Mouse (Mus musculus): ENCODE measurements around the gene Sema7a. TPM values are rescaled to one million over a fixed set of nuclear protein-coding genes. Genes with fewer than 3 reads are reported as not detected.

Sema7a gene
- polyA plus RNA-seq, 1 experiment from 2014 or later: 1.3 TPM

DNA sequence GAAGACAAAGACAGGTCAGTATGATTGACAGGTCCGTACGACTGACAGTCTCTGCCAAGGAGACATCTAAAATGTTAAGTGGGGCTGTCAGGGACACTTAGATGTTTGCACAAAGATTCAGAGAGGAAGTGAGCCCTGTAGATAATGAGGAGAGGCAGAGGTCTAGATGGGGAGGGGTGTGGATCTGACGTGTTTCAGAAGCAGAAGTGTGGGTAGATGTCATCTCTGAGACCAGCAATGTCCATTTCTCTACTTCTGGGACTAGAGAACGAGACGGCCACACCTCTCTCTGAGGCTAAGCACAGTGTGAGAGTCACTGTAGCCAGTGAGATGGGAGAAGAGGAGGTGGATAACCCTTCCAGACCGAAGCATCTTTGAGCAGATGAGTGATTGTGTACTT is 38.1 kb downstream of the Sema7a start:
- Histone ChIP-seq H3K27ac (ENCODE audit: low read depth, low read length) (no peak overlapping the region), H3K9ac (ENCODE audit: low read length) (no peak overlapping the region), H3K4me1 (replicated peaks; ENCODE audit: control insufficient read depth, insufficient read depth, low read length) (no peaks in the 10 kb centered on the region), H3K27me3 (ENCODE audit: control insufficient read depth, insufficient read depth, low read length) (no peaks in the 10 kb centered on the region), H3K9me3 (ENCODE audit: control insufficient read depth, low read length) (no peaks in the 10 kb centered on the region), H3K36me3 (ENCODE audit: control insufficient read depth, insufficient read depth, low read length) (no peaks in the 10 kb centered on the region), H3K4me3 (ENCODE audit: low read depth, low read length) (no peak overlapping the region), H3K4me2 (ENCODE audit: low read depth, low read length, severe bottlenecking) (no peak overlapping the region)
- ATAC-seq (replicated peaks; ENCODE audit: low FRiP score) (no peak), DNase-seq (ENCODE audit: low spot score) (no peak)
- 87% methylated on average over 6 of the region's 6 CpGs for WGBS

DNA sequence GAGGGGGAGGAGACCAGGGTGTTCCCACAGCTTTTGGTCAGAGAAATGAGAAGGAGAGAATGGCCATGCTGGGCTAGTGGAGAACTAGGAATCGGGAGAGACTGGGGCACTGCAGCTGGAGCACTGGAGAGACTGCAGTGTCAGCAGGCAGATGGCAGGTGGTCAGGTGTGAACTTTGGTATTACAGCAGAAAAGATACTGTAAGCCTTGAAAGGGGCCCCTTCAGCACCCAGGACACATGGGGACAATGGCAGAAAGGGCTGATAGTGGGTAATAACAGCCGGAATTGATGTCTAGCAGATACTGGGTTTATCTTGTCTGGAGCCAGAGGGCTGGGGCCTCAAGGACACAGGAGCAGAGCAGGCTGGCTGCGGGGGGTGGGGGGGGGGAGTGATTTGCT is 38.9 kb downstream of the Sema7a start:
- Histone ChIP-seq H3K4me3 (ENCODE audit: low read depth, low read length) (no peak overlapping the region), H3K27me3 (ENCODE audit: control insufficient read depth, insufficient read depth, low read length) (no peaks in the 10 kb centered on the region), H3K27ac (ENCODE audit: low read depth, low read length) (no peak overlapping the region), H3K4me1 (replicated peaks; ENCODE audit: control insufficient read depth, insufficient read depth, low read length) (no peaks in the 10 kb centered on the region), H3K36me3 (ENCODE audit: control insufficient read depth, insufficient read depth, low read length) (no peaks in the 10 kb centered on the region), H3K4me2 (ENCODE audit: low read depth, low read length, severe bottlenecking) (no peak overlapping the region), H3K9me3 (ENCODE audit: control insufficient read depth, low read length) (no peaks in the 10 kb centered on the region), H3K9ac (ENCODE audit: low read length) (no peak overlapping the region)
- no peak for DNase-seq (ENCODE audit: low spot score)
- no peak for ATAC-seq (replicated peaks; ENCODE audit: low FRiP score)
- WGBS: 93% methylated on average over 3 of the region's 3 CpGs

DNA sequence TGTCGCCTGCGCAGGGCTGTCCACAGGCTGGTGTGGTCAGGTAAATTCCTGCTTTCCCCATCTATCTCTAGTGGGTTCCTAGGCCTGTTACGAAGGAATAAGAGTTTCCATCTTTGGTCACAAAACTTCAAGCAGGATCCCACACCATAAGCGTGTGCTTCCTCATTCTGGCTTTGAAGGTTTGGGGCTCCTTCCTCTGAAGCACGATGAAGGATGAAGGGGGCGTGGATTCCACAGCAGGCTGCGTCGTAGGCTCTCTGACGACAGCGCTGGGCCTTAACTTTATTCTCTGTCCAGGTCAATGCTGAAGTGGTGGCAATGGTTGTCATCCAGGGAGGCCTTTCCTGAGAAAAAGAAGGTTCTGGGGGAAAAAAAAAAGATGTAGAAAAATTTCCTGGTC is 40.7 kb downstream of the Sema7a start:
- Histone ChIP-seq H3K36me3 (ENCODE audit: control insufficient read depth, insufficient read depth, low read length) (no peaks in the 10 kb centered on the region), H3K4me3 (ENCODE audit: low read depth, low read length) (no peak overlapping the region), H3K27me3 (ENCODE audit: control insufficient read depth, insufficient read depth, low read length) (no peaks in the 10 kb centered on the region), H3K9ac (ENCODE audit: low read length) (no peak overlapping the region), H3K27ac (ENCODE audit: low read depth, low read length) (no peak overlapping the region), H3K9me3 (ENCODE audit: control insufficient read depth, low read length) (no peaks in the 10 kb centered on the region), H3K4me1 (replicated peaks; ENCODE audit: control insufficient read depth, insufficient read depth, low read length) (no peaks in the 10 kb centered on the region), H3K4me2 (ENCODE audit: low read depth, low read length, severe bottlenecking) (no peak overlapping the region)
- no peak for DNase-seq (ENCODE audit: low spot score)
- ATAC-seq (replicated peaks; ENCODE audit: low FRiP score): no peak
- whole genome bisulfite sequencing: 88% methylated on average over 10 of the region's 10 CpGs

DNA sequence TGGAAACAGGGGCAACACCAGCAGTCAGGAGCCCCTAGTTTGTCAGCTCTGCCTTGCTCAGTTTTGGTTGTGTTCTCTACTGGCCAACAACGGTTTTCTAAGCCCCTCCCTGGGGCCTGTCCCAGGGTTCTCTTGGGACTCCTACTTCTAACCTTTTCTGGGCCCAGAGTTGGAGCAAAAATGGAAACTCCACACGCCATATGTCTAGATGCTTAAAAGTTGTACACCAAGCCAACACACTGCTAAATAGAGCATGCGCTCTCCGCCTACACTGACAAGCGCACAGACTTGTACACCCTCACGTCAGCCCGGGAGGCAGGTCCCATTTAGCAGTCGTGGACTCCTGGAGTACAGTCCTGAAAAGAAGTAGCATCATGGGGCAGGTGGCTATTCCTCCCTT is 45.4 kb downstream of the Sema7a start:
- Histone ChIP-seq H3K36me3 (ENCODE audit: control insufficient read depth, insufficient read depth, low read length) (no peaks in the 10 kb centered on the region), H3K4me1 (replicated peaks; ENCODE audit: control insufficient read depth, insufficient read depth, low read length) (no peaks in the 10 kb centered on the region), H3K4me3 (ENCODE audit: low read depth, low read length) (no peak overlapping the region), H3K9ac (ENCODE audit: low read length) (no peak overlapping the region), H3K9me3 (ENCODE audit: control insufficient read depth, low read length) (no peaks in the 10 kb centered on the region), H3K4me2 (ENCODE audit: low read depth, low read length, severe bottlenecking) (no peak overlapping the region), H3K27ac (ENCODE audit: low read depth, low read length) (no peak overlapping the region), H3K27me3 (ENCODE audit: control insufficient read depth, insufficient read depth, low read length) (no peaks in the 10 kb centered on the region)
- ATAC-seq (replicated peaks; ENCODE audit: low FRiP score) (no peak), DNase-seq (ENCODE audit: low spot score) (no peak)
- WGBS: 88% methylated on average over 8 of the region's 8 CpGs

DNA sequence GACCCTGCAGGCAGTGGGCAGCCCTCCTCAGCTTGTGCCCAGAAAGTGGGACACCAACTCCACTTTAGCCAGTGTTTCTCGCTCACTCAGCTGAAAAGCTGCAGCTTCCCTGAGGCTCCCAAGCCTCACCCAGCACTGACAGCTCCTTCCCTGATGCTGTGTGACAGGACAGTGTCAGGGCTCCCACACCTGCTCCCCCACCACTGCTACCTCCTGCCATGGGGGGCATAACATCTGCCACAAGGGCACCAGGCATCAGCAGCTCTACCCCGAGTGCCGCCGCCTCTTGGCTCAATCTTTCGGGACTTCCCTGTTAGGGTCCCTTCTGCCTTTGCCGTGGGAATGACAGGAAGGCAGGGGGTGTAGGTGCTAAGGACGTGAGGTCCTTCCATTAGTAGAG is 46.4 kb downstream of the Sema7a start:
- DNase-seq (ENCODE audit: low spot score) (no peak), ATAC-seq (replicated peaks; ENCODE audit: low FRiP score) (no peak)
- no peaks in the 10 kb centered on the region for H3K36me3 ChIP-seq (ENCODE audit: control insufficient read depth, insufficient read depth, low read length)
- H3K27me3 ChIP-seq (ENCODE audit: control insufficient read depth, insufficient read depth, low read length): no peaks in the 10 kb centered on the region
- WGBS: 84% methylated on average over 7 of the region's 7 CpGs
- H3K4me3 ChIP-seq (ENCODE audit: low read depth, low read length): no peak overlapping the region
- H3K9me3 ChIP-seq (ENCODE audit: control insufficient read depth, low read length): no peaks in the 10 kb centered on the region
- no peak overlapping the region for H3K4me2 ChIP-seq (ENCODE audit: low read depth, low read length, severe bottlenecking)
- no peaks in the 10 kb centered on the region for H3K4me1 ChIP-seq (replicated peaks; ENCODE audit: control insufficient read depth, insufficient read depth, low read length)
- no peak overlapping the region for H3K27ac ChIP-seq (ENCODE audit: low read depth, low read length)
- no peak overlapping the region for H3K9ac ChIP-seq (ENCODE audit: low read length)

DNA sequence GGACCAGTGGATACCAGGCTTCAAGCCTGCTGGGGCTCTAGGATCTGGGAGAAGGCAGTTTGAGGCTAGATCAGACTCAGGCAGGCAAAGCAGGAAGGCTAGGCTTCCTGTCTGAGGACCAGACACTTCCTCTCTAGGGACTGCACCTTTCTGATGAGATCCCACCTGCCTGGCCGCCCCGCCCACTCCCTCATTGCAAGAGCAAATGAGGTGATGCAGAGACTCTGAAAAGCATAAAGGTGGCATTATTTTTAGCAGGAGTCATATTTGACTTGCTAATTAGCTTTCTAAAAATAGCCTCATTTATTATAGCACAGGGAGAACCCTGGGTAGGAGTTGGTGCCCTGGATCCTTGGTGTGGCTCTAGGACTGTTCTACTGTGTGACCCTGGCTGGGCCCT is 48.2 kb downstream of the Sema7a start:
- 88% methylated on average over 2 of the region's 2 CpGs for WGBS
- Histone ChIP-seq H3K9me3 (ENCODE audit: control insufficient read depth, low read length) (no peaks in the 10 kb centered on the region), H3K27ac (ENCODE audit: low read depth, low read length) (no peak overlapping the region), H3K36me3 (ENCODE audit: control insufficient read depth, insufficient read depth, low read length) (no peaks in the 10 kb centered on the region), H3K27me3 (ENCODE audit: control insufficient read depth, insufficient read depth, low read length) (no peaks in the 10 kb centered on the region), H3K4me2 (ENCODE audit: low read depth, low read length, severe bottlenecking) (no peak overlapping the region), H3K9ac (ENCODE audit: low read length) (no peak overlapping the region), H3K4me1 (replicated peaks; ENCODE audit: control insufficient read depth, insufficient read depth, low read length) (no peaks in the 10 kb centered on the region), H3K4me3 (ENCODE audit: low read depth, low read length) (no peak overlapping the region)
- no peak for DNase-seq (ENCODE audit: low spot score)
- no peak for ATAC-seq (replicated peaks; ENCODE audit: low FRiP score)

DNA sequence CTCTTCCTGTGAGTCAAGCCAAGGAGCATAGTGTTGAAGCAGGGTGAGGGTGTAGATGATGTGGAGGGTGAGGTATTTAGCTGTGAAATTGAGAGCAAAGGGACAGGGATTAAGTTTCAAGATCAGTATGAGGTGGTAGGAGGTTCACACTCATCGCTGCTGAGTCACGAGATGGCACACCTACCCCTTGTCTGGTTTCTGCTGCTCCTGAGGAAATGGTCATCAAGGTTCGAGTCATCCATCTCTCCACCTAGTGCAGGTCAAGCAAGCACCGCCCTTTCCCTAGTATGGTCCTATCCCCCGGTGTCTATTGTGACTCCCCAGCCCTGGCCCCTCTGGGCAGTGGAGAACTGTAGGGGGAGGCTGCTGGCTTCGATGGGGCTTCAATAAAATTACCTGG is 49.4 kb downstream of the Sema7a start:
- Histone ChIP-seq H3K4me3 (ENCODE audit: low read depth, low read length) (no peak overlapping the region), H3K27me3 (ENCODE audit: control insufficient read depth, insufficient read depth, low read length) (no peaks in the 10 kb centered on the region), H3K36me3 (ENCODE audit: control insufficient read depth, insufficient read depth, low read length) (no peaks in the 10 kb centered on the region), H3K4me1 (replicated peaks; ENCODE audit: control insufficient read depth, insufficient read depth, low read length) (no peaks in the 10 kb centered on the region), H3K4me2 (ENCODE audit: low read depth, low read length, severe bottlenecking) (no peak overlapping the region), H3K9ac (ENCODE audit: low read length) (no peak overlapping the region), H3K27ac (ENCODE audit: low read depth, low read length) (no peak overlapping the region), H3K9me3 (ENCODE audit: control insufficient read depth, low read length) (no peaks in the 10 kb centered on the region)
- 91% methylated on average over 6 of the region's 6 CpGs for WGBS
- no peak for DNase-seq (ENCODE audit: low spot score)
- ATAC-seq (replicated peaks; ENCODE audit: low FRiP score): no peak

DNA sequence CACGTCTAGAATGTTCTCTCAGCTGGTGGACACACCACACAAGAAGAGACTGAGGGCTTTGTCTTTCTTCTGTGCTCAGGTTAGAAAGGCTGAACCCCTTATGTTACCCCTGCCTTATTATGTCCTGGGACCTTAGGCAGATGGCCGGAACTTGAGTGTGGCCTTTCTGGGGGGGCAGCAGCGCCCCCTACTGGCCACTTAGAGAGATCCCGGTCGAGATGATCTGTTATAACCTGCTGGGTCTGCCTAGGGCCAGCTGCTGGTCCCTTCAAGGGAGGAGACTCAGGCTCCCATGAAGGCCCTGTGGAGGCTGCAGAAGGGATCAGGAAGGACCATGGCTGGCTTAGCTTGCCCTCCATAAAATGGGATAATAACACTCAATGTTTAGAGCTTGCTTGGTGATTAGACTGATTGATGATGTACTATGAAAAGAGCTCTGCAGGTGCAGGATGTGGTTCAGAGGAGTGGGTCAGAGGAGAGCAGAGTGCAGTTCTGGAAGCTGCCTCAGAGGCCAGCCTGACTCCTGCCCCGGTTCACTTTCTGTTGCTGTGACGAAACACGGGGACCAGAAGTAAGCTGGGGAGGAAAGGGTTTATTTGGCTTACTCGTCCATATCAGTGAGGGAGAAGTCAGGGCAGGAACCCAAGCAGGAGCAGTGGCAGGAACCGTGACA is 50.7 kb downstream of the Sema7a start:
- H3K9me3 ChIP-seq (ENCODE audit: control insufficient read depth, low read length): no peaks in the 10 kb centered on the region
- H3K9ac ChIP-seq (ENCODE audit: low read length): no peak overlapping the region
- DNase-seq (ENCODE audit: low spot score) (peak; percentile 67), ATAC-seq (replicated peaks; ENCODE audit: low FRiP score) (no peak)
- H3K27ac ChIP-seq (ENCODE audit: low read depth, low read length): no peak overlapping the region
- H3K27me3 ChIP-seq (ENCODE audit: control insufficient read depth, insufficient read depth, low read length): no peaks in the 10 kb centered on the region
- H3K36me3 ChIP-seq (ENCODE audit: control insufficient read depth, insufficient read depth, low read length): no peaks in the 10 kb centered on the region
- WGBS: 42% methylated on average over 10 of the region's 10 CpGs
- H3K4me1 ChIP-seq (replicated peaks; ENCODE audit: control insufficient read depth, insufficient read depth, low read length): no peaks in the 10 kb centered on the region
- no peak overlapping the region for H3K4me2 ChIP-seq (ENCODE audit: low read depth, low read length, severe bottlenecking)
- no peak overlapping the region for H3K4me3 ChIP-seq (ENCODE audit: low read depth, low read length)

DNA sequence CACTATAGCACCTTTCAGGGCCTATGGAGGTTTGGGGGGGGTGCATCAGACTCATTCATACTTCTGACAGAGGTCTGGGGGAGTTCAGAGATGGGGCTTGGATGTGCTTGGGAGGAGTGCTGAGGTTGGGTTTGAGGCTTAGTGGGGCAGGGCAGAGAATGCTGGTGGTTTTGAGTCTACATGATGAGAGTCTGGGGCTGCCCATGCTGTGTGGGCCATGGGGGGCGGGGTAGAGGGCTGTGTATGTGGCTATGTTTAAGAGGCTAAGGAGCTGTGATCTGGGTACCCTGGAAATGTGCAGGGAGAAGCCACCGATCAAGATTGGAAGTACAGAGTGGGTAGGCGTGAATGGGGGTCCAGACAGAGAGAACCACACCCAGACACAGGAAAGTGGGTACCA is 52.1 kb downstream of the Sema7a start:
- no peak overlapping the region for H3K9ac ChIP-seq (ENCODE audit: low read length)
- ATAC-seq (replicated peaks; ENCODE audit: low FRiP score): no peak
- H3K4me3 ChIP-seq (ENCODE audit: low read depth, low read length): no peak overlapping the region
- H3K36me3 ChIP-seq (ENCODE audit: control insufficient read depth, insufficient read depth, low read length): no peaks in the 10 kb centered on the region
- H3K4me2 ChIP-seq (ENCODE audit: low read depth, low read length, severe bottlenecking): no peak overlapping the region
- H3K27ac ChIP-seq (ENCODE audit: low read depth, low read length): no peak overlapping the region
- H3K4me1 ChIP-seq (replicated peaks; ENCODE audit: control insufficient read depth, insufficient read depth, low read length): no peaks in the 10 kb centered on the region
- H3K9me3 ChIP-seq (ENCODE audit: control insufficient read depth, low read length): no peaks in the 10 kb centered on the region
- WGBS: 78% methylated on average over 3 of the region's 3 CpGs
- DNase-seq (ENCODE audit: low spot score): no peak
- 0 out of 2 replicates have a peak, but pooled peaks cover 6% of the 10 kb centered on the region for H3K27me3 ChIP-seq (ENCODE audit: control insufficient read depth, insufficient read depth, low read length)
